Mouse (Mus musculus) induced T-regulatory cell, adult 2 months (primary cell): ENCODE data around the gene Poll.

Experiments
- DNase-seq: peaks from one replicate; pipeline ENCODE4 v3.0.0-alpha.2; 2012; ENCODE audit warnings: low read depth

Gene Poll

DNA sequence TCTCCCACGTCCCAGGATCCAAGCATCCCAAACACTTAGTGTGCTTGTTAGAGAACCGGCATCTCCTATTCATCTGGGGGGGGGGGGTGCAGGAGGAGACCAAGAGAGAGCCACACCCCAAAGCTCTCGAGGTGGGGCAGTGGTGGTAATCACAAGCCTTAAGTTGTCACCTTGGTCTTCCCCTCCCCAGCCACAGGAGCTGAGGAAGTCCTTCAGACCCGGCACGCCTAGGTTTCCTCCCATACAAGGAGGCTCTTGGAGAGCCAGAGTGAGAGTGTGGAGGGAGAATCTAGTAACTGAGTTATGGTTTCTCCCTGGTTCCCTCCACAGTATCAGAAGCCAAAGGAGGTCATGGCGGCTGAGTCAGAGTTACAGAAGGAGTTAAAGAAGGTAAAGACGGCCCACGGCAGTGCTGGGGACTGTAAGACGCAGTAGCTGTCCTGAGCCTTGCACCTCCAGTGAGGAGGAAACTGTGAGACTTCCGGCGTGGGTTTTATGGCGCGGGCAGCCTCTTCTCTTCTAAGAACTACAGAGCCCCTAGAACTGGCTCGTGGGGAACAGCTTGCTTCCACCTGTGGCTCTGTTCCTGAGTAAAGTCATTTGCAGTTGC, 16.9 kb upstream of the Poll start:
- peak; percentile 79 for DNase-seq

DNA sequence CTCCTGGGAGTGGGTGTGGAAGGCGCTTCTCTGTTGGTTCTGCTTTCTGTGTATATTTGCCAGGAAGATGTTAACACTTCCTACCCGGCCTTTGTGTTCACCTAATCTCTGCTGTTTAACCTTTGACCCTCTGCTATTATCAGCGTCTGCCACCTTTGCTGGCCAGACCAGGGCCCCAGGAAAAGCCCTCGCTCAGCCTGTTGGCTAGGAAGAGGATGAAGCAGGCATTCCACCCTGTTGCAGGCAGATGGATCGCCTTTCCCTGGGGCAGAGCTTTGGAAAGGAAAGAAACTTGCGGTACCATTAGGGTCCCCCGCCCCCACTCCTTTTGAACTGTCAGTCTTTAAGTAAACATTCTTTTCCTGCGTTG, 15.3 kb upstream of the Poll start:
- DNase-seq = peak; percentile 53

- peak; percentile 77 for DNase-seq
These were observed 14.8 kb upstream of the Poll start for GRCm38 (mm10) chr19:45574941-45575631.

DNA sequence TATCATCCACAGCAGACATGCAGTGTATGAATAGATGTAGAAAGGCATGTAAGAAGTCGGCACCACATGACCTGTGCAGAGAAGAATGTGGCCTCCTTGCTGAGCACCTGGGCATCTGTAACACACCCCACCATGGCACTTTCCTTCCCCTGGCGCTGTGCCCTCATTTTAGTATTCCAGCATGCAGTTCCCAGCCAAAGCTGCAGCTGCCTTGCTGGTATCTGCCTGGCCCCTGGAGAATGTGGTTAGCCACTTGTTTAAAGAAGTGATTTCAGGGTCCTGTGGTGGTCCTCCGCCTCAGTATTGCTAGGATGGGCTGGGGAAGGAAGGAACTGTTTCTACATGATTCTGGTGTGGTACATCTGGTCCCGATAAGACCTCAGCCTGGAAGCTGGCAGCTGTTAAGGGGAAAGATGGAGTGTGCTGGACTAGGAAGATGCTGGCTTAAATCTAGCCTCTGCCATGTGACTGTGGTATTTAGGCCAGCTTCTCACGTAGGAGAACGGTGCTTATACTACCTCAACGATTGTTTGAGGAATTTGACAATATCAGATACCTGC, 14.1 kb upstream of the Poll start:
- no peak for DNase-seq

DNA sequence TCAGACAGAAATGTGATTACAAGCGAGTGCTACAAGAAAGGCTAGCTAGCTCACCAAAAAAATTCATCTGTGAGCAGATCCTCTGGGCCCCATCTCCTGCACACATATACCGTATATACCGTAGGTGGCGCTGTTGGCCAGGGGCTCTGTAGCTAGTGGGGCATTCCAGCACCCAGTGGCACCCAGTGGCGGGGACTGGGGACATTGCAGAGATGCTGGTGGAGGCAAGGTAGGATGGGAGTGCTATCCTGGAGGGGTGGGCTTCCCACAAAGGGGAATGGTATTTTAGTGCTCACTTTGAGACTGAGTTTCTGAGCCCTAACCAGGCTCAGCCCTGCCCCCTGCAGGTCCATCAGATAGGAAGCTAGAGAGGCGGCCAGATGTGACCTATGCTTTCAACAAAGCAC, 13.5 kb upstream of the Poll start:
- peak; percentile 93 for DNase-seq

- DNase-seq = no peak
These were observed 12.7 kb upstream of the Poll start for GRCm38 (mm10) chr19:45573033-45573432.

GRCm38 (mm10) chr19:45567367-45567766, 7.0 kb upstream of the Poll start:
- no peak for DNase-seq

GRCm38 (mm10) chr19:45565925-45566715, 5.8 kb upstream of the Poll start:
- DNase-seq = no peak

DNA sequence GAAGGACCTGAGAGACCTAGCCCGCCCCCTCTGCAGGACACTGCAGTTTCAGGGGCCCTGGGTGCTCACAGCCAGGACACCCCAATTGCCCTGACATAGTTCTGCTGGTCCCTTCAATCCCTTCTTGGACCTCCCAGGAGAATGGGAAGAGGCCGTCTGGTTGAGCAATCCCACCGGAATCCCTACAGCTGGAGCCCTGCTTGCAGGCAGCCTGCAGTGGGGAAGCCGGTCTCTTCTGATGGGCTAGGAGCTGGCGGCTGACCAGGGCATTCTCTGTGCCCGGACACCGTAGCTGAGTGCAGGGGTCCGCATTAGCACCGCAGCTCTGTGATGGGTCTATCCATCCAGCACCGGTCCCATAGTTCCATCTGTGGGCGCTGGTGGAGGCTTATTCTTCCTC, 6.2 kb downstream of the Poll start:
- DNase-seq = no peak

- DNase-seq = no peak
These were observed 8.1 kb downstream of the Poll start for GRCm38 (mm10) chr19:45552187-45552586.

GRCm38 (mm10) chr19:45549948-45550347, 10.4 kb downstream of the Poll start:
- DNase-seq = no peak

DNA sequence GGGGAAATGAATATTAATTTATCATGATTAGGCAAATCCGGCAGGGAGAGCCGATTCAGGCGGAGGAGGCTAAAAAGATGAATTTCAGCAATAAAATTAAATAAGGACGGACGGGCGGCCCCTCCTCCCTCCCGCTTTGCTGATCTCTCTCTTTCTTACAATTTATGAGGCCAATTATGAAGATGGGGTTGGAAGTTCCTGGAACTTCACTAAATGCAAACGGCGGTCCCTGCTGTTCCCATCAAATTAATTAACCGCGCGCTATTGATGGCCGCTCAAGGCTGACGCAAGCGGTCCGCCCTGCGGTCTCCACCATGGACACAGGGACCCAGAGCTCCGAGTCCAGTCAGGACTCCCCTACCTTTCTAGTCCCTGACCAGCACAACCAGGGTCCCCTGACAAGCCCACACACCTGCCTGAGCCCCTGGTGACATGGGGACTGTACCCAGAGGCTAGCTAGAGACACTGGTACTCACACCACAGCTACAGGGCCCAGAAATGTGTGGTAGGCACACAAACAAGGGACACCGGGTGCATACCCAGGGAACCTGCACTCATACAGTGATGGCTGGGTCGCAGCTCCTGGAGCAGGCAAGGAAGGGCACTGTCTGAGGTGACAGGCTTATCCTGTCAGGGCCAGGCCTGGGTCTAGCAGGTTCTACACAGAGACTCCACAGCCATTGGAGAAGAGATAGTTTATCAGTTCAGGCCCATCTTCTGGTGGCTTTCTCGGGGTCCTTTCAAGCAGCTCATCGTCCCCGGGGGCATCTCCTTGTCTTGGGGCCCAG, 11.0 kb downstream of the Poll start:
- no peak for DNase-seq

DNA sequence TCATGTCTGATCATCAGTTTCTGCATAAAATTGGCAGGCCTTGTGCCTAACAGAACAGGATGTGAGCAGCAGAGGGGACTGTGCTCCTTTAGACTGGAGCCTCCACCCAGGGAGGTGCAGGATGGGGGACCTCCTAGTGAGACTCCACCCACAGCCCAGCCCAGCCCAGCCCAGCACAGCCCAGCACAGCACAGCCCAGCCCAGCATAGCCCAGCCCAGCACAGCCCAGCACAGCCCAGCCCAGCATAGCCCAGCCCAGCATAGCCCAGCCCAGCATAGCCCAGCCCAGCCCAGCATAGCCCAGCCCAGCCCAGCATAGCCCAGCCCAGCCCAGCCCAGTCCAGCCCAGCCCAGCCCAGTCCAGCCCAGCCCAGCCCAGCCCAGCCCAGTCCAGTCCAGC, 12.1 kb downstream of the Poll start:
- DNase-seq = peak; percentile 35

DNA sequence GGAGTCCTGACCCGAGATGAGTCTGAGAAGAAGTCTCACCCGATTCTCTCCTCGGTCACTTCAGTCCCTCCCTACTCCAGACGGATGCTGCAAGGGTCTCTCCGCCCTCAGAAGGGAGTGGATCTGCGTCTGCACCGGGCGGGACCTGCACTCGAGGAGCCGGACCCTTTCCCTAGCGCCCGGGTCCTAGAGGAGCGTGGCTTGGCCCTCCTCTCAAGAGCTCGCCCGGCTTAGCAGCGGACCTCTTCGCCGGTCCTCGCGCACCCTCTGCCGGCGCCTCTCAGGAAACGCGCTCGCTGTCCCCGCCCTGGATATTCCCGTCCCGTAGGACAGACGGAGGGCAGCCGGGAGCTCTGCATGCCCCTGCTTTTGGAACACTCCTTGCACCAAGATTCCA, 15.4 kb downstream of the Poll start:
- DNase-seq = peak; percentile 80

GRCm38 (mm10) chr19:45544152-45544924, 16.0 kb downstream of the Poll start:
- peak; percentile 42 for DNase-seq

- no peak for DNase-seq
These were observed 18.3 kb downstream of the Poll start for GRCm38 (mm10) chr19:45542061-45542460.

GRCm38 (mm10) chr19:45541409-45542041, 18.8 kb downstream of the Poll start:
- DNase-seq = peak; percentile 48

GRCm38 (mm10) chr19:45540657-45541408, 19.5 kb downstream of the Poll start:
- DNase-seq = no peak

DNA sequence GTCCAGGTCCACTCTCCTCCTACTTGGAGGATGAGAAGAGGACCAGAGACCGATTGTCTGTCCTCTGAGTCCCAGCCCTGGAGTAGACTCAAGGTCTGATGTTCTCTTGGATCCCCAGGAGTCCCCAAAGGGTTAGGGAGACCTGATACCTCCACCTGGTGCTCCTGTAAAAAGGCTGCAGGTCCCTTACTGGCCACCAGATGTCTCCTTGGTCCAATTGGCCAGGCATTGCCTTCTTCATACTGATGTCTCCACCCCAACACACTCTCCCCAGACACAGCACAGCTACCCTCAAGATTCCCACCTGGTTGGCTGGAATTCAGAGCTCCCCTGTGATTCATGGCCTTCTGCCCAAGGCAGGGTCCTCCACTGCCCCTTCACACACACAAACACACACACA, 22.8 kb downstream of the Poll start:
- DNase-seq = peak; percentile 74

DNA sequence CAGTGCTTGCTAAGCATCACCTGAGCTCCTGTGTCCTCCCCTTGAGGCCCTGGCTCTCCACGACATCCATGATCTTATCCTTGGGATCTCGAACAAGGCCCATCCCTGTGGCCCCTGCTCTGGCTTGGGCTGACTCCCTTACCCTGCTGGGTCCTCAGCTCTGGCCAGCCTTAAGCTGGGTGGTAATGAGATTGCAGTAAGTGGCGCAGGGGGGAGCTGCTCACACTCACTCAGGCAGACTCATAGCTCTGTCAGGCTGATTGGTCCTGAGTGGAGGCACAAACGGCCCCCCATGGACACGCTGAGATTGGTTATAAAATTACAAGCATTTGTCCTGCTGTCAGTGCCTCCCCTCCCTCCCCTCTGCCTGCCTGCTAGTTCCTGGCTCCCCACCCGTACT, 24.4 kb downstream of the Poll start:
- DNase-seq = no peak
